Mouse (Mus musculus) kidney, adult 11 months (tissue): Measurements from ENCODE around the gene Nrg3.

Experiments
- DNase-seq: peaks from one replicate; pipeline ENCODE4 v3.0.0; 2022

The Nrg3 gene

DNA sequence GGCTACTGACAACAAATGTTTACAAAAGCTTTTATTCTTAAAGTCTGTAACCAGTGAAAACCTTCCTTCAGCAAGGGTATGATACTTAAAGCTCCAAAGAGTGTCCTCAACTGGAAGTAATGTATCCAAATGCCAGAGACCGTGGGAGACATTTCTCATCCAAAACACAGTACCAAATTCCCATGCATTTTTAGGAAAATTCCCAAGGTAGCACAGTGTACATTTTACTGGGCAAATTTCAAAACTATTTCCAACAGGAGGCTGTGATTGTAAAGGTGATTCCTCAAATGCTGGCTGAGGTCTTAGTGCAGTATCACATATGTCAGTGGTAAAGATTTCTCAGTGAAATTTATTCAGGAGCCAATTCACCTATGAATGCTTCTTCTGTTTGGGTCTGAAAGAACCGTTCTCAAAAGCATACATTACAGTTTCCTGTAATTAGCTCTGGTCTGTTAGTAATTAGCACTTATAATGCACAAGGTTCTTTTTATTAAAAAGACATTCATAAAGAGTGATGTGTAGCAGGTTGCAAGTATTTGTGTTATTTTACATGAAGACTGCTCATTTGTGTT is 536.3 kb downstream of the Nrg3 start:
- DNase-seq, result no peak

DNA sequence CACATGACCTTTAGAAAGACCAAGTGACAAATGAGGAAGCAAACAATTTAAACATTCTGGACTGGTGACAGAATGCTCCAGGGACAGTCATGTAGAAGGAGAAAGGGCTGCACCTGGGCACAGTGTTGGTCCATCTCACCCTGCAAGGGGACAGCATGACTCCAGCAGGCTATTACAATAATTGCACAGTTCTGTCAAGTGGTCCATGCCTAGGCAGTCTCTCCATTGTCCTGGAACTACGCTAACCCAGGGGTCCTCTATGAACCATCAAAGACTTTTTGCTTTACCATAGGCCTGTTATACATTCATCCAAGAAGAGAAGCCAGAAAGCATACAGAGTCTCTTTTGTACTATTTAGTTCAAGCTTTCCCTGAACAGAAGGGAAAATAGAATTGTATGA is 549.2 kb downstream of the Nrg3 start:
- DNase-seq, result no peak

DNA sequence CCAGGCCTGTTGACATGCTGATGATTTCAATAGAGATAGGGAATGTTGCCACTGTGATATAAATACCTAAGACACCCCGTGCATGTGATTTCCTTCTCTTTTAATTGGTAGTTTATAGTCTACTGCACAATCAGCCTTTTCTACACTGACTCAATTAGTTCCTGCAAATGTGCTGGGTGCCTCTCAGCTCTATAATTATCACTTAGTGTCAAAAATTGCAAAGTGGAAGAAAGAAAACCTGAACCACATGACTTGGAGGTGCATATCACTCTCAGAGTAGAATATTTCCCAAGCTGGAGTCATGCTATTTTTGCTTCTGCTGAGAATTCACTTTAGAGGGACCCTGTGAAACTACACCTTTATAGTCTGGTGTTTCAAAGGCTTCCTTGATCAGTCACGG is 552.1 kb downstream of the Nrg3 start:
- no peak for DNase-seq

DNA sequence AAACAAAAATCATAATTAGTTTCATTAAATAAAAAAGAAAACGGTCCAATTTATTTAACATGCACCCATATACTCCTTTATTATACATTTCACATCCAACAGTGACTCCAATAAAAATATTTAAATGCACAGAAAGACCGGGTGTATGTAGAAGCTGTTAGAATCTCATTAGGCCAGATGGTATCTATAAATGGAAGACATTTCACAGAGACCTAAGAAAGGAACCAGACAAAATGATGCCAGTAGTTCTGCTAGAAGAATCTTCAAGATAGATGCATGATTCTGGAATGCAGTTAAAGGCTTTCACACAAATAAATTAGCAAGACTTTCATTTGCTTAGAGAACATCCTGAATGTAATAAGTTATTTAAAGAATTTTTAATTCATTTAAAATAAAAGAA is 602.3 kb downstream of the Nrg3 start:
- no peak for DNase-seq

DNA sequence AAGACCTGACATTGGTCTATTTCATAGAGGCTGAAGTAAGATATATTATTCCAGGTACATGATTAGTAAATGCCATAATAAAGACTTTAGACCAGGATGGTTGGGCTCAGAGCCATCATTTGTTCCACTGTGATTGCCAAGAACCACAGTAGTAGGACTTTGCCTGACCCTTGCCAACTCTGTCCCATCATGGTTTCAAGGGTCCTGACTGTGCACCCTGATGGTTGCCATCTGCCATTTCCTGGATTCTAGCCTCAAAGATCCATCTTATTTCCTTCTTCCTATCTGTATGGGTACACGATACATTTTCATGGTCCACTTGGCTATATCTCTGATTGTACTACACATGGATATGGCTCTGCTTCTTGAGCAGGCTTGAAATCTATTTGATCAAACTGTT is 625.3 kb downstream of the Nrg3 start:
- no peak for DNase-seq

DNA sequence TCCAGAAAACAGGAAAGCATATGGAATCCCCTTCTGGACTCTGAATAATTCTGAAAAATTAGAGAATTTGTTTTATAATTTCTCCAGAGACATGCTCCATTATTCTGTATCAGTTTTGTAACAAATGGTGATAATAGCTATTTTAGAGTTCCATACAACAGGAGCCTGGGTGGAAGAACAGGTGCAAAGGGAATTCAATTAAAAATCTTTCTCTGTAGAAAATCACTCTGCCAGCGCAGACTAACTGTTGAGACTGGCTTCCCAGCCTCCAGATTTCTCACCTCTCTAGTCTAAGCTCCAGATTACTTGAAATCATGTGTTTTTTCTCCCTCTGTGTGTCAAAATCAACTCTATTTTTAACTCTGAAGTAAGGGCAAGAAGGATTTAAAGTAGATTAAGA is 625.8 kb downstream of the Nrg3 start:
- no peak for DNase-seq

DNA sequence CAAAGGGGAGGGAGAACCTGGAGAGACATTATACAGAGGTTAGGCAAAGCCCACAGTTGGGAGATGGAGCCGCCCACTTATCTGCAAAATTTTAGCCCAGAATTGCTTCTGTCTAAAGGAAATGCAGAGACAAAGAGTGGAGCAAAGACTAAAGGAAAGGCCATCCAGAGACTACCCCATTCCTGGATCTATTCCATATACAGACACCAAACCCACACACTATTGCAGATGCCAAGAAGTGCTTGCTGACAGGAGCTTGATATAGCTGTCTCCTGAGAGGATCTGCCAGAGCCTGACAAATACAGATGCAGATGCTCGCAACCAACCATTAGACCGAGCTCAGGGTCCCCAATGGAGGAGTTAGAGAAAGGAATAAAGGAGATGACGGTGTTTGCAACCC is 637.9 kb downstream of the Nrg3 start:
- no peak for DNase-seq

DNA sequence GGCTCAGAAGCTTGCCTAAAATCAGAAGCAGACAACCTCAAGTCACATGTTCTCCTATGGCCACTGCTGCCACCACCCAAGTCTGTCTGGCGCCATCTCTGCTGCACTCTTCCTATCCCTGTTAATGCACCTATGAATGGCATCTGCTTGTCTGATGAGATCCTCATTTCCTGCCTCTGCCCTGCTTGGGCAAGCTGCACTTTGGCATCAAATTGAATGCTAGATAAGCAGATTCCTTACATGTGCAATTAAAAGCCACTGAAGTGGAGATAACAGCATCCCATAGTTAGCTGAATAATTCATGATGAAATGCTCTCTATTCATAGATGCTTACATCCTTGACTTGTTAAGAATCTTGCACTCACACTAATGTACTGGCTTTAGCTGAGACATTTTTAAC is 648.0 kb downstream of the Nrg3 start:
- DNase-seq, result no peak

DNA sequence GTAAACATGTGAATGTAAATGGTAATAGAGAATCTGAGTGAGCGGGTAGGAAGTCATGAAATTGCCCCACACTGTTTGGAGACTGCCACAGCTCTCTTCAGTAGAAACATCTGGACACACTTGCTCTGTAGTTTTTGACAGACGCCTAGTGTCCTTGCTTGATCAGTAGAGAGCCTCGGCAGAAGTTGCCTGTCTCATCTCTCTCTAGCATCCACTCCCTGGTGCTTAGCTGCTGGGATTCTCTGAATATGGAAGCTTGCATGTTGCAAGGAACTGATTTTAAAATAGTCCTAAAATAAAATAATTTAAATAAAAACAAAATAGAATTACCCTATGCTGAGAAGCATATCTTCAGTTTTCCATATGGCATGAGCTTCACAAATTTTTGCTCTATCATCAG is 675.9 kb downstream of the Nrg3 start:
- DNase-seq, result no peak

DNA sequence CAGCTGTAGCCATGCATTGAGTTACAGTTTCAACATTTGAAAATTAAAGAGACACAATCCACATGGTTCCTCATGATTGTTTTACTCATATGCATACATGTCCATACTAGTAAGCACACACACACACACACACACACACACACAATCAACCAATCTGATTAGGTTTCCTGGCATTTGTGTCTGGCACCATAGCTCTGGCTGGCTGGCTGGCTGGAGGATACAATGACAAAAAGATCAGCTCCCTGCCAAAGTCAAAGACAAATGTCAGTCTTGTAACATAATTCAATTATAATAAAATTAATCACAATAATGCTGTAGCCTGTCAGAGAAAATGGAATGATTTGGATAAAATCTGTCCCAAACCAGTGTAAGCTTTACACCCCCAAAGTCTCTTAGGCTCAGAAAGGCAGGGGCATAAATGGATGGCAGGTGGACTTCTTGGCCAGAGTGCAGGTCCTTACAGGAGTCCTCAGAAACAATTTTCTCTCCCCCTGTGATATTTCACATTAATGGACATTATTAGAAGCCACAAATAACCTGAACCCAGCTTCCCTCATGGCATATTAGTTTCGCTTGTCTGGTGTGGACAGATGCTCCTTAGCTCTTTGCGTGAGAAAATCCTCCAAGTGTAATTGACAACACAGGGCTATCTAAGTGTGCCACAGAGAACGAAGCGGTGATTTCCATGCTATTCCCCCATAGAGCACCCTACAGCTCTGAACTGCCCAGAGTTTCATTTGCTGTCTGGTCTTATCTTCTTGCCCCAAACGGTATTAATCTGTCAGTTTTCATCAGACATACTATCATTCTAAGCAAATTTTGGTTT is 697.4 kb downstream of the Nrg3 start:
- no peak for DNase-seq

DNA sequence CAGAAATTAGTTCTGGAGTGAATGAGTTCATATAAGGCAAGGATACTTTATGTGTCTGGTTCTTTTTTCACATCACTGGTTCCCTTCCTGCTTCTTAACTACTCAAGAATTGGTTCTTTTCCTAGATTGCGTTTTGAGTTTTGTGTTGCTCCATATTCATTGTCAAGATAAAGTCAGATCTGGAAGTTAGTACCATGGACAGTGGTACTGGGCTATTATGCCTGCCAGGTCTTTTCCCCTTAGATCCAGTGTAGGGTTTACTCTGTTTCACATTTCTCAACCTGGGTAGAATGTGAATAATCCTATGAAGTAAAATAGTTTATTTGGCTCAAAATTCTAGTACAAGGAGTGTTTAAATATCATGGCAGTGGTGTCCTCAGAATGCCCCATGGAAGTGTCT is 698.1 kb downstream of the Nrg3 start:
- no peak for DNase-seq

DNA sequence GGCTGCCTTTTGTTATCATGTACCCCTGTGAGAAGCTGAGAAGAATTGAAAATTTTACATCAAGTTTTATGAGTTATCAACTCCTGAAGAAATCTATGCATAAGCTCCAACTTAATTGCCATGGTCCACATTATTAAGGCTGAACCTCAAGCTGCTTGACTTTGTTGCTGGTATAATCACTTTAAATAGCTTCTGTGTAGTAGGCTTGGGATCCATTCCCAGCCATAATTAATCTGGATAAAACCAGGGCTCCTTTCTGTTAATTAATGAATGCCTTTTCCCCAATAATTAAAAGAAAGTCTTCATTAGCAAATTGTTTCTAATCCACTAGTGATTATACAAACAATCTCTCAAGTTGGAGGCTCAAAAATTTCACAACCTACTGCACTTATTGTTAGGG is 742.4 kb downstream of the Nrg3 start:
- no peak for DNase-seq

DNA sequence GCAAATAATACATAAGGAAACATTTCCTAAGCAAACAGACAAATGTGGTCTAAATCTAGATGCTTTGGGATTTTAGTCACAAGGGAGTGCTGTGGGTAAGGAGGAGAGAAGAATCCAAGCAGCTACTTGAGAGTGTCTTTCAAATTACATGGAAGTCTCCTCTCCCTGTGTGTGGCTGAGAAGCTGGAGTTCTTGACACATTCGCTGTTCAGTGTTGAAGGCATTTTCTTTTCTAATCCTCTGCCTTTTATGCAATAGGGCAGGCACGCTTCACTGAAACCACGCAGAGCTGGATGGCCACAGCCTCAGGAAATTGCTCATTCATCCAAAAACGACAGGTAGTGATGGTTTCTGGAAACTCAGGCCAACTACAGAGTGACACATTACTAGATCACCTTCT is 769.0 kb downstream of the Nrg3 start:
- no peak for DNase-seq

DNA sequence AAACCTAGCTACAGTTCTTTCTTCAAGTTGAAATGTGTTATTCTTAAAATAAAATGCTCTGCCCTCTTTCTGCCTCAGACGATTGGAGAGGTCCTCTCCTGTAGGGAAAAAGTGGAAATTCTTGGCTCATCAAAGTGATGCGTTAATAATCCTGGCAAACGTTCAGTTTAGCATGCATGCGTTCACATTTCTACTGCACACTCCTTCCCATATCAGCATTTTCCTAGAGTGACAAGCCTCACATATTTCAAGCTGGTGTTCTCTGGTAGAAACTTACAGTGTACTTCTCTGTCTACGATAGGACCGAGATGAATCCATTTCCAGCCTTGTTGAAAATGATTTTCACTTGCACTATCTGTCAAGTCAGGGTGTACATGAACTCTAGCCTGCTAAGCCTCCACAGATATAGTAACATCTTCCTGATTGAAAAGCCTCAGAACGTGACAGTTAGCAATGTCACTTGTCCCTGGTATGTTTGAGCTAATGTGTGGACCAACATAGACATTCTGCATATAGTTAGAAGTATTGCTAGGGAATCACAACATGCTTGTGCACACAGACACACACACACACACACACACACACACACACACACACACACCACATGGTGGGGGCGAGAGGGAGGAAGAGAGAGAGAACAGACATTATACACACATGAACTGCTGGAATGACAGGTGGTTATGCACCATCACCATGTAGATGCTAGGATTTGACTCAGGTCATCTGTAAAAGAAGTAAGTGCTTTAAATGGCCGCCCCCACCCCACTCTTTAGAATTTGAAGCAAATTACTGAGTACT is 770.1 kb downstream of the Nrg3 start:
- no peak for DNase-seq

DNA sequence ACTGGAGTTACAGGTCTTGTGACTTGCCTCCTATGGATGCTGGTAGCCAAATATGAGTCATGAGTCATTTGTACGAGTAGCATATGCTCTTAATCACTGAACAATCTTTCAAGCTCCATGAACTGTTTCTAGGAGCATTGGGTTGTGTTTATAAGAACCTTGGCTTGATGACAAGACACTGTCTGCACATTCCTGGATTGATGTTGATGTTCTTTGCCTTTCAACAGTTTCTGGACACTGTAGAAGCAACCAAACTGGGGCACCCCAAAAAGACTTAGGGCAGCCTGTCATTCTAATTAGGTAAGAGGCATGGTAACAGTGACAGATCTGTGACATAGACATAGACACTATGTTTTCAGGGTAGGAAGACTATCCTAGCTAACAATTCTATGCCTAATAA is 771.5 kb downstream of the Nrg3 start:
- no peak for DNase-seq

DNA sequence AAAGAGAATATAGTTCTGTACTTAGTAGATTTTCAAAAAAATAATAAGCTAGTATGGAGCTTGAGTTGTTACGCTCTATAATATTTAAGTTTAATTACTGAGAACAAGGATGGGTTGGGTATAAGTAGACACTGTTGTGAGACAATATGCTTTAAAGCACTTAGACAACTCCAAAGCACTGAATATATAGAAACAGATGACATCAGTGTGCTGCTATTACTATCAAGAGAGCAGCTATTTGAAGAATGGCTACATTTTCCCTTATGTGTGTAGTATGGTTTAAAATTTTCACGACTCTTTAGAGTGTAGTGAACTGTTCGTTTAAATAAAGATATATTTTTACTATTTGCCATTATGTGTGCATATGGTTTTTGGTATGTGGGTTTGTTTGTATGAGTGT is 771.9 kb downstream of the Nrg3 start:
- no peak for DNase-seq

DNA sequence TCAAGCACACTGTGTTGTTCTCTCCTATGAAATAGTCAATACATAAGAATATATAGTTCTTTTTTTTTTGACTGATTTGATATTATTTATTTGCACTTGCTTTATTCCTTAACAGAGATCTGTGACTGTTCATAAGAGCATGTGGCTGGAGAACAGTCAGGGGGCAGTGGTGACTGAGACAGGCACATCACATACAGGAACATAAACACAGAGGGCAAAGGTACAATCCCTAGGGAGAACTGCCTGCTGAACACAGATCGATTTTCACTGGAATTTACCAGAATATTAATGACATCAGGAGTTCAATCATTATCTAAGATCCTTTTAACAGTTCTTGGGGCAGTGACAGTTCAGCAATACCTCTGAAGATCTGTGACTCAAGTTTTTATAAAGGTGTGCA is 812.9 kb downstream of the Nrg3 start:
- DNase-seq, result no peak

DNA sequence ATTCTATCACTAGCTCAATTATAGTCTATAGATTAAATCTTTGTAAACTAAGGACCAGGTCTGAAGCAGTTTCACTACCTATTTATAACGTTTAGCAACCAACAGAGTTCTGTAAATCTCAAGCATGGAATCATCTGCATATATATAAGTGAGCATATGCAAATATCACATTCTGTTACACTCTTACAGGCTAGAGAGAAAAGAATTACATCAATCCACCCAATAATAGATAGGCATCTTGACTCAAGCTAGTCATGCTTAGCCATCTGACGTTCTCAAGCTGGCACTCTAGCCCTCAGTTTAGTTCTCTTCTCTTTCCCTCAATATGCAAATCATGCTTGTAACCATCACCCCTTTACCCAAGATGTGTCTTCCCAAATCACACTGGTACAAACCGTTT is 835.8 kb downstream of the Nrg3 start:
- DNase-seq, result no peak

DNA sequence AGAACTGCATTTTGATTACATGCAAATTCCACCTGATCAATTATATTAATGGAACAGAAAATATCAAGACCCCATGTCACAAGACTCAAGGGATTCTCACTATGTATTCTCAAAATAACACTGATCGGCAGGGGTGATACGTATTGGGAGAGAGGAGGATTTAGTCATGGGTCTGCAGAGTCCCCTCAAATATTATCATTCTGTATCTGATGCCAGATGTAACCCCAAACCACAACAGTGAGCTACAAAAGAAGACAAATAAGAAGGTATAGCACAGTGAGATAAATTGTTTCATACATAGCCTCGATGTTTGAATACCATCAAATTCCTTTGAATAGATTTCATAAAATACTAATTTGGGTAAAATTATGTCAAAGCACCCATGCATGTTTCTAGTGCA is 842.8 kb downstream of the Nrg3 start:
- no peak for DNase-seq

DNA sequence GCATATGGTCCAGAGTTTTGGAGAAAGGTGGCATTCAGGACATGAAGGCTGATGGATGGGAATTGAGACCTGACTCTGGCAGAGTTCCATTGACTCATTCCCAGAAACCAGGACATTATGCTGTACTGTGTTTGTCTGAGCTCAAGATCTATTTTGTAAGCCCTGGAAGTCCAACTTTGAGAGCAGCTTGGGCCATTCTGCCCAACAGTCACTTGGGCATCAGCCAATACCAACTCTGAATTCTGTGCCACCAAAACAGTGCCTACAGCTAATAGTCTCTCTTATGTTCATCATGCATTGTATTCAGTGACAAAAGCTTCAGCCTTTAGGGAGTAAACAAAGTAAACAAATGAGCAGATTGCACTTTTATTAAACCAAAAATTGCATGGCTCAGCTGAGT is 843.2 kb downstream of the Nrg3 start:
- no peak for DNase-seq

DNA sequence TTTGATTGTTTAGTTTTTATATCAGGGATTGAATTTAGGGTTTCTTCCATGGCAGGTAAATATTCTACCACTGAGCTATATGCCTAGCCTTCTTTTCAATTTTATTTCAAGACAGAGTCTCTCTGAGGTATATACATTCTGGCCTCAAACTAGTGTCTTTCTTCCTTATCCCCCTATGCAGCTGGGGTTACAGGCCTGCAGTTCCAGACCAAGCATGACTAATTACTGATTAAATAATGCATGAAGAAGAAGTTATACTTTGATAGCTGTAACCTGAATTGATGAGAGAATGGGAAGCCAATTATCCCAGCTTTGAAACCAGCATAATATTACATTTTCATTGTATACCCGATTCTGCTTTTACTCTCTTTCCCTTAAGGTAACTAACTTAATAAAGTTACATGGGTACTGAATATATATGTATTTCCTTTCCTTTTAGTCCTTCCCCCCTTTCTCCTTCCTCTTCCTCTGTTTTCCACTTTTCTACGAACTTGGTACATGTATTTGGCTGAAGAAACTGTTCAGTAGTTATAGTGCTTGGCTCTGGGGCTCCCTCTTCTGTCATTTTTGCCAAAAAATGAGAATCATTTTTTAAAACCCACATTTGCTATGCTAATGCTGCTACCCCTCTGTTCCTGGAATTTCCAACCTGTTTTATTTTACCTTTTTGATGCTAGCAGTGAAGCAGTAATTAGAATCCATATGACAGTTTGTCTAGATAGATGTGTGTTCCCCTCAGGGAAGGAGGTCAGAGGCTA is 843.8 kb downstream of the Nrg3 start:
- DNase-seq, result no peak

DNA sequence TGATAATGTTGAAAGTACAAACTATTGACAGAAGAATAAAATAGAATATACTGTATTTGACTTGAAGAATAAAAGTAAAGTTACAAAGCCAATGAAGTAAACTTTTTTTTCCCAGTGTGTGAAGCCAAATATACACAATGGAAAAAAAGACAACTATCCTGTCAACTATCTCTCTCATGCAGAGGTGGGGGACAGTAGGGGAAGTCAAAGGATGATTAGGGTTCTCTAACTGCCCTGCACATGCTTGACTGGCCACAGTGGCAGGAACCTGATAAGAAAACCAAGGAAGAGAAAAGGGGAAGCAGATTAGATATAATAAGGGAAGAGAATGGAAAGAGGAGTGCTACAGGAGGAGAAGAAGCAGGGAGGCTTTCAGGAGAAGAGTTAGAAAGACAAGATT is 855.9 kb downstream of the Nrg3 start:
- no peak for DNase-seq

DNA sequence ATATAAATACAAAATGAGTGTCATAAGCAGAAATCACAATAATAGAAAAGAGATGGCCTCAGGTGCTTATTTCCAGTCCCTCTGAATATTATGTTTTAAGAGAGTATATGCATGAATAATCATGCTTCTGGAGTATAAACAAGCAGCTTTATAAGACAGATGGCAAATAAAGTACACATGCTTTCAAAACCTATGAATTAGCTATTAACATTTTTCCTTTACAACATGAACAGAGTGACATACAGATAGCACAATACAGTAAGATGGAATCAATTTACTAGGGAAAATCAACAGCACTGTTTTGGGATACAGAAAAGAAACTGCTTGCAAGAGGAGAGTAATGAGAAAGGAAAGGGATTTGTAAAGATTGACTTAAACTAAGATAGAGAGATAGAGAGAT is 875.2 kb downstream of the Nrg3 start:
- DNase-seq, result no peak

DNA sequence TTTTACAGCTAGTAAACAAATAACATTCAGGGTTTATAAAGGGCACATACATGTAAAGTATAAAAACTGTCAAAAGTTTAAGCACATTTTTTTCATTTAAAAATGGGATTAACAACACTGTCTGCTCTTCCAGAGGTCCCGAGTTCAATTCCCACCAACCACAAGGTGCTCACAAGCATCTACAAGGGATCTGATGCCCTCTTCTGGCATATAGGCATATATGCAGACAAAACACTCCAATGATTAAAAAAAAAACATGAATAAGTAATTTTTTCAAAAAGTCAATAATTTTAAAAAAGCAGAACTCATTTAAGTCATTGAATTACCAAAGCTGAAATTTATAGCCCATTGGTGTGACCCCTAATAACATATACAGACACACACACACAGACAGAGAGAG is 878.6 kb downstream of the Nrg3 start:
- no peak for DNase-seq
